Mouse (Mus musculus) testis, adult 2 months (tissue): ENCODE measurements around the gene Pkp1. TPM values are rescaled to one million over a fixed set of nuclear protein-coding genes. Genes with fewer than 3 reads are reported as not detected.

Experiments used
- H3K27ac ChIP-seq: fragments of 200-500 bp; 2 replicates; pipeline ENCODE4 v1.5.1; 2012; ENCODE audit warnings: low read depth, low read length; ENCODE audit not compliant: control insufficient read depth, insufficient read depth
- H3K27me3 ChIP-seq: fragments of 200-500 bp; 2 replicates; pipeline ENCODE4 v1.6.1; 2012; ENCODE audit warnings: mild to moderate bottlenecking, low read length, moderate library complexity; ENCODE audit not compliant: control insufficient read depth, insufficient read depth
- H3K36me3 ChIP-seq: fragments of 200-500 bp; 2 replicates; pipeline ENCODE4 v1.6.1; 2012; ENCODE audit warnings: mild to moderate bottlenecking, low read length; ENCODE audit not compliant: control insufficient read depth, insufficient read depth
- H3K4me1 ChIP-seq: fragments of 200-500 bp; 2 replicates; pipeline ENCODE4 v1.6.1; 2012; ENCODE audit warnings: low read length; ENCODE audit not compliant: control insufficient read depth, insufficient read depth
- H3K4me3 ChIP-seq: fragments of 200-500 bp; 2 replicates; pipeline ENCODE4 v1.5.1; 2012; ENCODE audit warnings: low read depth, mild to moderate bottlenecking, low read length, moderate library complexity, mixed read lengths; ENCODE audit not compliant: control insufficient read depth
- CTCF ChIP-seq: fragments of 200-500 bp; IDR thresholded peaks from 2 replicates; pipeline ENCODE4 v1.5.1; 2012; ENCODE audit warnings: low read depth, mild to moderate bottlenecking, inconsistent platforms, low read length, moderate library complexity; ENCODE audit not compliant: control insufficient read depth, insufficient read depth, insufficient replicate concordance
- POLR2A ChIP-seq: fragments of 200-500 bp; IDR thresholded peaks from 2 replicates; pipeline ENCODE4 v1.6.1; 2012; ENCODE audit warnings: low read depth, mild to moderate bottlenecking, inconsistent platforms, low read length, moderate library complexity; ENCODE audit not compliant: control insufficient read depth
- polyA plus RNA-seq: library from polyadenylated mRNA; depleted of rRNA; stranded (reverse); fragments of >200 nt; gene quantifications from 2 replicates; pipeline ENCODE4 v1.2.3, GENCODE M21; 2012

The Pkp1 gene
- polyA plus RNA-seq, 1 experiment: 6.5 TPM

DNA sequence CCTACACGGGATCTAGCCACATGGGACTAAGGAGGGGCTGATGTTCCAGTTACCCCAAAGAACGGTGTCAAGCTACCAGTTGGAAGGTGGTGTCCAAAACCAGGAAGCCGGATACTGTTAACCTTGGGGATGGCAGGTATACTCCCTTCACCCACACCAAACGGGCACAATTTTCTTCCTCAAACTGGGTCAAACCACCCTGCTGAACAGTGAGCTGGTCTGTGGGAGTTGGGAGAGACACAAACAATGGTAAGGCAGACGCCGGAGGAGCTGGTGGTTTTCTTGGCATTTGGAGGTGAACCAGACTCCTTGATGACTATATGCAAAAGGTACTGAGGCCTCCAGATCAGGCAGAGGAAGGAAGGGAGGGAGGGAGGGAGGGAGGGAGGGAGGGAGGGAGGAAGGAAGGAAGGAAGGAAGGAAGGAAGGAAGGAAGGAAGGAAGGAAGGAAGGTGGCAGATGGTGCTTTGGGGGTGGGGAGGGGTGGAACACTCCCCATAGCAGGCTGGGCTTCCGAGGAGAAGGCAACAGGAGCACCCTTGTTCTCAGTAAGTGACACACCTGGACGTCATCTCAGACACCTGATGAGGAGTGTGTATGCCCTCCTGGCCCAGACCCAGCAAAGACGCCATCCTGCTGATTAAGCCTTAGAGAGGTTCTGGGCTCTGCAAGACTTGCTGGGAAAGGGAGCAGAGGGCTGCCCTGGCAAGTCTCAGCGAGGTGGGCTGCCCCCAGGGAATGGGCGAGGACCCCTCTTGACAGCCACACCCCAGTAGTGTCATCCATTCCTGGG, 27.4 kb downstream of the Pkp1 start:
- no peaks in the 10 kb centered on the region for H3K4me1 ChIP-seq
- H3K27me3 ChIP-seq: no peaks in the 10 kb centered on the region
- H3K4me3 ChIP-seq: no peak overlapping the region
- no peak for TF ChIP-seq POLR2A
- no peak for TF ChIP-seq CTCF
- H3K36me3 ChIP-seq: no peaks in the 10 kb centered on the region
- no peak overlapping the region for H3K27ac ChIP-seq

DNA sequence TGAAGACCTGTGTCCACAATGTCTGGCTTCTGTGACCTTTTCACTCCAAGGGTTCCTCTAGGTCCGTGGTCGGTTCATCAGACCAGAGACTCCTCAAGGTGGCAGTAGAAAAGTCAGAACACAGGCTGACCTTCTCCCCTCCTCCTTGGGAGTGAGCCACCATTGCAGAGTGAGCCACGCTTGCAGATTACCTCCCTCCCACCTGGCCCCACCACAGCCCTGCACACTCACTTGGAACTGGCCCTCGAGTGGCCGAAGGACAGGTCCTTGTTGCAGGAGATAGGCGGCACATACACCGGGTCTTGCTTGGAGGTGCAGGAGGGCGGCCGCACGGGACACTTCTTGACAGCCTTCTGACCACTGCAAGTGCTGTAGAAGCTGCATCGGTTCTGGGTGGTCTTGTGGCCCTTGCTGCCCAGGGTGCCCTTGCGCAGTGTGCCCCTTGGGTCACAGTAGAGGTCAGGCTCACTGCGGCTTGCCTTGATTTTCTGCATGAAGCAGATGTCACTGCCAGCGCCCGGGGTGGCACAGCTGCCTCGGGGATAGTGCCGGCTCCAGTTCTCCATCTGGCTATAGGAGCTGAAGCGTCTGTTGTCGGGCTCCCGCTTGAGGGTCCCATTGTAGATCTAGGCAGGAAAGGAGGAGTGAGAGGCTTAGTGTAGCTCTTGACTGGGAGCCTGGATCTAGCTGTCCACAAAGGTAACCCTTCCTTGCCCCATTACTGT, 29.4 kb downstream of the Pkp1 start:
- TF ChIP-seq POLR2A (no peak), CTCF (no peak)
- no peak overlapping the region for H3K27ac ChIP-seq
- H3K4me3 ChIP-seq: no peak overlapping the region
- H3K27me3 ChIP-seq: no peaks in the 10 kb centered on the region
- H3K4me1 ChIP-seq: no peaks in the 10 kb centered on the region
- no peaks in the 10 kb centered on the region for H3K36me3 ChIP-seq

DNA sequence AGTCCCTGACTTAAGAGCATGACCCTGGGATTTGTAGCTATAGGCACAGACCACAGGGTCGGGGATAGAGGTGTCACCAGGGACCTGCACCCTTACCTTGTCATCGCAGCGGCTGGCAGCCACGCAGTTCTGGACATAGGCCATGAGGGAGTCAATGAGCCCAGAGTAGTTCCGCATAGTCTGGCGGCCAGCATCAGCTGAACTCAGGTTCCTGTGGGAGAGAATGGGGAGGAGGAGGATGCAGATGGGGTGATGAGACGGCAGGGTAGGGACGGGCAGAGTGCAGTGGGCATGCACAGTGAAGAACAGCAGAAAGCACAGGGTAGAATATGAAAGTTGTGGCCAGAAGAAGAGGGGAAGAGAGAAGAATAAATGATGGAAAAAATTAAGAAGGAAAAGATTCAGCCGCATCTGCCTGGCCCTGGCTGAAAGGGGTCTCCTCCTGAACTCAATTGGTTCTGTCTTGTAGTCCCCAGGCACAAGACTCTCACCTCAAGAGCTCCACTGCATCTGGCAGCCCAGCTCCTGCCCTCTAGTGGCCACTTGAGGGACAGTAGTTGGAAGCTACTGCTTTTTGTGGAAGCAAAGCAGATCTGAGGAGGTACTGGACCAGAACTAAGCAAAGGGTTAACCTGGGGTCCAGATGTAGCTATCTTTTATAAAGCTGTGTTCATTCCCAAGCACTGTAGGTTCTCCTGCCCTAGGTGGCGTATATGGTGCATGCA, 36.5 kb downstream of the Pkp1 start:
- H3K36me3 ChIP-seq: no peaks in the 10 kb centered on the region
- no peaks in the 10 kb centered on the region for H3K27me3 ChIP-seq
- TF ChIP-seq POLR2A (no peak), CTCF (peak; percentile 74; the same call in 1 of the 2 replicates)
- no peak overlapping the region for H3K4me3 ChIP-seq
- peaks cover 3% of the 10 kb centered on the region; the same call in 1 of the 2 replicates for H3K4me1 ChIP-seq
- no peak overlapping the region for H3K27ac ChIP-seq

DNA sequence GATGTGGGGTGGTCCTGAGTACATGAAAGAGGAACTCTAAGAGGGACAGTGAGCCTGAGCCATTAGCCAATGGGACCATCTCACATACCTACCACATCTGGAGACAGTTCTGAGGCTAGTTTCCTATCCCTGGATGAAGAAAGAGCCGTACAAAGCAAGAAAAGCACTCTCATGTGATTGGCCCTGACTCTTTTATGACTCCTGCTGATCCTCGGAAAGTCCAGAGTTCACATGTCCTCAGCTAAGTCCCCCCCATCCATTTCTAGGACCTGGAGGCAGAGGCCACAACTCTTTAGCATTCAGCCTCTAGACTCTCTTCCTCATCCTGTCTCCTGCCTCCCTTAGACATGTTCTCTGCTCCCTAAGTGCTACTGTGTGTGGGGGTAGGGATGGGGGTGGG, 41.8 kb downstream of the Pkp1 start:
- no peaks in the 10 kb centered on the region for H3K4me1 ChIP-seq
- H3K27me3 ChIP-seq: no peaks in the 10 kb centered on the region
- TF ChIP-seq CTCF: no peak
- no peak for TF ChIP-seq POLR2A
- H3K4me3 ChIP-seq: no peak overlapping the region
- no peak overlapping the region for H3K27ac ChIP-seq
- H3K36me3 ChIP-seq: no peaks in the 10 kb centered on the region

DNA sequence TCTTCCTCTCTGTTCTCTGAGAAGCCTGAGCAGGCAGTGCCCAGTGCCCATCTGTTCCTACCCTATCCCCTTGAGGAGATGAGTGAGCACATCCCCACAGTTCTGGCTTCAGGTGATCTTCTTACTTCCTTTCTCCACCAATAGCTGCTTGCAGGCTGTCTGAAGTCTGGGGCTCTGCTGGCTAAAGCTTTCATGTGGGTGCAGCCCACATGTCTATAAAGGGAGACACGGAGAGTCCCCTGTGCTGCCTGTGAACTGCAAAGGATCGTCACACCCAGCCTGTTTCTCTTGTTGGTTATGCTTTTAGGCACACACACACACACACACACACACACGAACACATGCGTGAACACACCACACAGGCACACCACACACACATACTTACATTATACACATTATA, 46.0 kb downstream of the Pkp1 start:
- Histone ChIP-seq H3K27ac (no peak overlapping the region), H3K4me3 (no peak overlapping the region), H3K27me3 (no peaks in the 10 kb centered on the region), H3K4me1 (no peaks in the 10 kb centered on the region), H3K36me3 (no peaks in the 10 kb centered on the region)
- TF ChIP-seq CTCF: no peak
- no peak for TF ChIP-seq POLR2A

DNA sequence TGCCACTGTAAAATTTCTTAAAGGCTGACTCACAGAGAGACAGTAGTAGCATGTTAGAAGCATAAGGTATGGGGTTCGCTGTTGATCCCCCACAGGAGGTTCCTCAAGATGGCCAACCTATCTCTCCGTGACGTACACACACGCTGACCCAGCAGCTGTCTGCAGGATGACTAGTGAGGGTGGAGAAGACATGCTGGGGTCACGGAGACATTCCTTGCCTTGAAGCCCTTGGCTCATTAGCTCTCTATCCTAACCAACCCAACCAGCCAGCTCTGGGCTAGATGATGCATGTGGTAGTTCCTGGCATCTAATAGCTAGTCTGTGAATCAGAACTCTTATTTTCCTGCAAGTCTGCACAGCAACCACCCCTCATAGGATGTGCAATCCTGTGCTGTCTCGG, 50.4 kb downstream of the Pkp1 start:
- Histone ChIP-seq H3K4me3 (no peak overlapping the region), H3K27me3 (no peaks in the 10 kb centered on the region), H3K4me1 (no peaks in the 10 kb centered on the region), H3K36me3 (no peaks in the 10 kb centered on the region), H3K27ac (no peak overlapping the region)
- TF ChIP-seq POLR2A (no peak), CTCF (no peak)
